Mouse (Mus musculus) midbrain, embryonic 16.5 days (tissue): ENCODE results near the gene Prss50. TPM values are rescaled to one million over a fixed set of nuclear protein-coding genes. Genes with fewer than 3 reads are reported as not detected.

Experiments
- ATAC-seq: fragments of 200-750 bp; cut with Nextera tagmentation; 2 replicates; pipeline ENCODE4 v1.8.0; 2017; ENCODE audit warnings: moderate TSS enrichment
- H3K27ac ChIP-seq: fragments of 300-500 bp; sonication (generic); 2 replicates; pipeline ENCODE4 v1.5.1; 2014; ENCODE audit warnings: mild to moderate bottlenecking, low read length, mixed read lengths
- H3K27me3 ChIP-seq: fragments of 300-500 bp; sonication (generic); 2 replicates; pipeline ENCODE4 v1.6.1; 2014; ENCODE audit warnings: low read depth, low read length, mixed read lengths; ENCODE audit not compliant: control insufficient read depth, insufficient read depth
- H3K36me3 ChIP-seq: fragments of 300-500 bp; sonication (generic); 2 replicates; pipeline ENCODE4 v1.6.1; 2014; ENCODE audit warnings: mild to moderate bottlenecking, low read length, moderate library complexity, mixed read lengths; ENCODE audit not compliant: control insufficient read depth, insufficient read depth
- H3K4me1 ChIP-seq: fragments of 300-500 bp; sonication (generic); 2 replicates; pipeline ENCODE4 v1.6.1; 2014; ENCODE audit warnings: mild to moderate bottlenecking, low read length, mixed read lengths; ENCODE audit not compliant: control insufficient read depth, insufficient read depth
- H3K4me2 ChIP-seq: fragments of 300-500 bp; sonication (generic); 2 replicates; pipeline ENCODE4 v1.6.1; 2014; ENCODE audit warnings: mild to moderate bottlenecking, low read length, mixed read lengths
- H3K4me3 ChIP-seq: fragments of 300-500 bp; sonication (generic); 2 replicates; pipeline ENCODE4 v1.5.1; 2014; ENCODE audit warnings: low read depth, mild to moderate bottlenecking, low read length, moderate library complexity, mixed read lengths
- H3K9ac ChIP-seq: fragments of 300-500 bp; sonication (generic); 2 replicates; pipeline ENCODE4 v1.6.1; 2014; ENCODE audit warnings: low read depth, low read length, mixed read lengths
- H3K9me3 ChIP-seq: fragments of 300-500 bp; sonication (generic); replicated peaks from 2 replicates; pipeline ENCODE4 v1.6.1; 2014; ENCODE audit warnings: mild to moderate bottlenecking, low read length, mixed read lengths; ENCODE audit not compliant: control insufficient read depth, poor library complexity, severe bottlenecking
- WGBS: fragments of 180-500 bp; shearing (Covaris S2); extraction: QIAGEN DNeasy Blood & Tissue Kit; methylation state at CpG from one replicate; pipeline ENCODE4 v1.1.7; 2014; 5-methylcytosine and 5-hydroxymethylcytosine counted together
- polyA plus RNA-seq: library from polyadenylated mRNA; unstranded; fragments of >200 nt; fragmentation: Nextera tagmentation; extraction: Ambion mirVana; gene quantifications from 2 replicates; pipeline ENCODE4 v1.2.1, GENCODE M21; 2015

Prss50 gene
- polyA plus RNA-seq, 1 experiment from 2014 or later = 0.29 TPM

- no peaks in the 10 kb centered on the region for H3K36me3 ChIP-seq
- WGBS = 56% methylated on average over 5 of the region's 5 CpGs
- H3K27ac ChIP-seq = no peak overlapping the region
- H3K4me2 ChIP-seq = no peak overlapping the region
- peaks cover 5% of the 10 kb centered on the region; the same call in 1 of the 2 replicates for H3K4me1 ChIP-seq
- no peak for ATAC-seq
- no peaks in the 10 kb centered on the region for H3K9me3 ChIP-seq
- no peak overlapping the region for H3K4me3 ChIP-seq
- H3K27me3 ChIP-seq = peaks cover 11% of the 10 kb centered on the region
- H3K9ac ChIP-seq = no peak overlapping the region
Observed at GRCm38 (mm10) chr9:110858523-110858922, 756 bp downstream of the Prss50 start.

- Histone ChIP-seq H3K27ac (no peak overlapping the region), H3K4me2 (no peak overlapping the region), H3K9ac (no peak overlapping the region), H3K9me3 (no peaks in the 10 kb centered on the region), H3K4me1 (peaks cover 5% of the 10 kb centered on the region; the same call in 1 of the 2 replicates), H3K36me3 (no peaks in the 10 kb centered on the region), H3K27me3 (peaks cover 11% of the 10 kb centered on the region), H3K4me3 (no peak overlapping the region)
- no peak for ATAC-seq
- 91% methylated on average over 5 of the region's 5 CpGs for WGBS
Observed at GRCm38 (mm10) chr9:110858967-110859596, 1.3 kb downstream of the Prss50 start.

DNA sequence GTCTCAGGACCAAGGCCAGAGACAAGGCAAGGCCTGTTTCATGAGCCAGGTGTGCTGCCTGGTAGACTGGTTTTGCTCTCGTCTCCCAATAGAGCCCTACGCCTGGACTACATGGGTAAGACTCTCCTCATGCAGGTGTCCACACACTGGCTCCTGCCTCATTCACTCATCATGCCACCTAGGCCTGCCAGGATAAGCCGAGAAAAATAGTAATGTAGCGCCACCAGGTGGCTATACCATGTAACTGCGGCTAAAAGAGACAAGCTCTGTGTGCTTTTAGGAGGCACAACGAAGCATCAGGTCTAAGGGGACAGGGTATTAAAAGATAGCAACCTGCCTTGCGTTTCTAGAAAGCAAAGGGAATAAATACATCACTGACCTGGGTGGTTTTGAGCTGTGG lies 13.3 kb downstream of the Prss50 start:
- Histone ChIP-seq H3K27ac (no peak overlapping the region), H3K27me3 (peaks cover 3% of the 10 kb centered on the region), H3K4me2 (no peak overlapping the region), H3K4me3 (no peak overlapping the region), H3K9me3 (no peaks in the 10 kb centered on the region), H3K9ac (no peak overlapping the region), H3K4me1 (peaks cover 22% of the 10 kb centered on the region), H3K36me3 (no peaks in the 10 kb centered on the region)
- WGBS = 20% methylated on average over 7 of the region's 7 CpGs
- no peak for ATAC-seq

- peak overlapping the region; percentile 22; the same call in 1 of the 2 replicates for H3K27ac ChIP-seq
- 8% methylated on average over 40 of the region's 40 CpGs for WGBS
- peak; percentile 77 for ATAC-seq
Observed at GRCm38 (mm10) chr9:110873681-110874659, 16.2 kb downstream of the Prss50 start.

GRCm38 (mm10) chr9:110874660-110875191 lies 17.0 kb downstream of the Prss50 start:
- WGBS = 9% methylated on average over 3 of the region's 3 CpGs
- H3K27me3 ChIP-seq = peaks cover 10% of the 10 kb centered on the region
- H3K4me2 ChIP-seq = peak overlapping the region; percentile 80; the same call in 1 of the 2 replicates
- H3K4me1 ChIP-seq = peaks cover 22% of the 10 kb centered on the region
- peak; percentile 6; the same call in 1 of the 2 replicates for ATAC-seq
- no peaks in the 10 kb centered on the region for H3K36me3 ChIP-seq
- H3K9me3 ChIP-seq = no peaks in the 10 kb centered on the region
- H3K27ac ChIP-seq = peak overlapping the region; percentile 8; the same call in 1 of the 2 replicates
- no peak overlapping the region for H3K4me3 ChIP-seq
- H3K9ac ChIP-seq = no peak overlapping the region

More at GRCm38 (mm10) chr9:110873681-110874659, 16.2 kb downstream of the Prss50 start:
- Histone ChIP-seq H3K4me3 (peak overlapping the region; percentile 44), H3K9ac (peak overlapping the region; percentile 71), H3K36me3 (no peaks in the 10 kb centered on the region), H3K27me3 (peaks cover 4% of the 10 kb centered on the region), H3K4me2 (peak overlapping the region; percentile 80), H3K4me1 (peaks cover 22% of the 10 kb centered on the region), H3K9me3 (no peaks in the 10 kb centered on the region)

DNA sequence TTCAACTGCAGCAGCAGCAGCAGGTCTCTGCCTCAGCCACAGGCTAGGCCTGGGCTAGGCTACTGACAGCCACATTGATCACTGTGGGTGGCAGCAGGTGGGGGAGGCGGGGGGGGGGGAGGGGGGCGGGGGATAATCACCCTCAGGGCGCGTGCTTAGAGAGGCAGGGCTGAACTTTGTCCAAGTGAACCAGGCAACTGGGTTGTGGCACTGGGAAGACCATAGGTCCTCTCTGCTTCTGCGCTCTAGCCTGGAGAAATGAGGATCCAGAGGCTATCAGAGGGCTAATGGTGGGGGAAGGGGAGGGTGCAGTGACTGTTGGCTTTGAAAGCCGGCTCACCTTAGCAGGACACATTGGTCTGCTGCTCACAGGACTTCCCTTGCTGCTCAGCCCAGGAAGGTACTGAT lies 17.5 kb downstream of the Prss50 start:
- Histone ChIP-seq H3K27me3 (peaks cover 14% of the 10 kb centered on the region), H3K36me3 (no peaks in the 10 kb centered on the region), H3K27ac (peak overlapping the region; percentile 8; the same call in 1 of the 2 replicates), H3K4me1 (peaks cover 26% of the 10 kb centered on the region), H3K4me2 (no peak overlapping the region), H3K9ac (0 out of 2 replicates have a peak overlapping the region, but pooled peaks have one; percentile 18), H3K9me3 (no peaks in the 10 kb centered on the region), H3K4me3 (no peak overlapping the region)
- whole genome bisulfite sequencing = 16% methylated on average over 6 of the region's 6 CpGs
- no peak for ATAC-seq

DNA sequence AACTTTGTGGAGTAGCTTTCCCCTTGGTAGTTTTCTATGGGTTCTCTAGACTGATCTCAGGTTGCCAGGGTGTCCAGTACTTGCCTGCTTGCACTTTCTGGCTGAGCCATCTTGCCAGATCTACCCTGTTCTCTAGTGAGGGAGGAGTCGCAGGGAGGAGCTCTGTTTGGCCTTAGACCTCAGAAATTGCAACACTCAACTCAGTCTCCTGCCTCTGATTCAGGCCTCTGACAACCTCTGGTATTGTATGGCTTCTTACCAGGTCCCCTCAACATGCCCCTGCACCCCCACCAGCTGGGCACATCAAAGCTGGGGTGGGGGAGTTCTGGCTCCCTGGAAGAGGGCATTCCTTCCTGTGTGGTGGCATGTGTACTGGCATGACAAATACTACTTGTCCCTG lies 19.6 kb downstream of the Prss50 start:
- peaks cover 34% of the 10 kb centered on the region for H3K27me3 ChIP-seq

GRCm38 (mm10) chr9:110877888-110878287 lies 20.1 kb downstream of the Prss50 start:
- Histone ChIP-seq H3K4me3 (no peak overlapping the region), H3K9me3 (no peaks in the 10 kb centered on the region), H3K9ac (no peak overlapping the region), H3K27me3 (peaks cover 33% of the 10 kb centered on the region), H3K27ac (no peak overlapping the region), H3K4me1 (peaks cover 30% of the 10 kb centered on the region), H3K4me2 (no peak overlapping the region), H3K36me3 (no peaks in the 10 kb centered on the region)
- no peak for ATAC-seq
- WGBS = 90% methylated on average over 5 of the region's 5 CpGs

More for the DNA sequence above, 19.6 kb downstream of the Prss50 start:
- Histone ChIP-seq H3K4me1 (peaks cover 30% of the 10 kb centered on the region), H3K4me3 (no peak overlapping the region), H3K27ac (no peak overlapping the region), H3K36me3 (no peaks in the 10 kb centered on the region), H3K4me2 (no peak overlapping the region), H3K9ac (no peak overlapping the region), H3K9me3 (no peaks in the 10 kb centered on the region)
- ATAC-seq = no peak
- 92% methylated on average over 1 of the region's 1 CpGs for WGBS
